Mouse (Mus musculus): ENCODE data around the gene Pdcd1lg2. TPM values are rescaled to one million over a fixed set of nuclear protein-coding genes. Genes with fewer than 3 reads are reported as not detected.
A peak's percentile ranks its signal among the peaks of the same experiment; 100 is the strongest.

The Pdcd1lg2 gene
- polyA plus RNA-seq, 1 experiment from 2014 or later: not detected

- Histone ChIP-seq H3K4me2 (ENCODE audit: low read length) (no peak overlapping the region), H3K9me3 (ENCODE audit: control insufficient read depth, low read length) (no peaks in the 10 kb centered on the region), H3K27me3 (replicated peaks; ENCODE audit: control insufficient read depth, insufficient read depth, low read length) (no peaks in the 10 kb centered on the region), H3K4me1 (replicated peaks; ENCODE audit: control insufficient read depth, insufficient read depth, low read length) (peaks cover under 1% of the 10 kb centered on the region), H3K27ac (ENCODE audit: low read depth) (no peak overlapping the region), H3K36me3 (ENCODE audit: control insufficient read depth, insufficient read depth, low read length) (no peaks in the 10 kb centered on the region), H3K4me3 (ENCODE audit: low read depth, low read length) (no peak overlapping the region), H3K9ac (ENCODE audit: low read length) (no peak overlapping the region)
- DNase-seq (ENCODE audit: low spot score) (no peak), ATAC-seq (replicated peaks; ENCODE audit: low FRiP score, low TSS enrichment, low read depth) (no peak)
- 91% methylated on average over 7 of the region's 7 CpGs for WGBS
These were observed 53.1 kb downstream of the Pdcd1lg2 start for GRCm38 (mm10) chr19:29463645-29464395.

- 69% methylated on average over 9 of the region's 9 CpGs for WGBS
These were observed 56.1 kb downstream of the Pdcd1lg2 start for GRCm38 (mm10) chr19:29466819-29467218.

GRCm38 (mm10) chr19:29468941-29469685 lies 58.4 kb downstream of the Pdcd1lg2 start:
- Histone ChIP-seq H3K4me1 (replicated peaks; ENCODE audit: control insufficient read depth, insufficient read depth, low read length) (peaks cover 18% of the 10 kb centered on the region), H3K27ac (ENCODE audit: low read depth) (no peak overlapping the region), H3K9ac (ENCODE audit: low read length) (no peak overlapping the region), H3K36me3 (ENCODE audit: control insufficient read depth, insufficient read depth, low read length) (no peaks in the 10 kb centered on the region), H3K4me3 (ENCODE audit: low read depth, low read length) (no peak overlapping the region), H3K4me2 (ENCODE audit: low read length) (no peak overlapping the region), H3K27me3 (replicated peaks; ENCODE audit: control insufficient read depth, insufficient read depth, low read length) (no peaks in the 10 kb centered on the region), H3K9me3 (ENCODE audit: control insufficient read depth, low read length) (no peaks in the 10 kb centered on the region)
- DNase-seq (ENCODE audit: low spot score) (no peak), ATAC-seq (replicated peaks; ENCODE audit: low FRiP score, low TSS enrichment, low read depth) (no peak)
- WGBS: 60% methylated on average over 10 of the region's 10 CpGs

More at GRCm38 (mm10) chr19:29466819-29467218, 56.1 kb downstream of the Pdcd1lg2 start:
- no peak overlapping the region for H3K27ac ChIP-seq (ENCODE audit: low read depth)
- peaks cover 18% of the 10 kb centered on the region for H3K4me1 ChIP-seq (replicated peaks; ENCODE audit: control insufficient read depth, insufficient read depth, low read length)
- no peak overlapping the region for H3K4me2 ChIP-seq (ENCODE audit: low read length)
- DNase-seq (ENCODE audit: low spot score): no peak
- no peak for ATAC-seq (replicated peaks; ENCODE audit: low FRiP score, low TSS enrichment, low read depth)
- no peaks in the 10 kb centered on the region for H3K36me3 ChIP-seq (ENCODE audit: control insufficient read depth, insufficient read depth, low read length)
- no peak overlapping the region for H3K4me3 ChIP-seq (ENCODE audit: low read depth, low read length)
- H3K27me3 ChIP-seq (replicated peaks; ENCODE audit: control insufficient read depth, insufficient read depth, low read length): no peaks in the 10 kb centered on the region
- H3K9me3 ChIP-seq (ENCODE audit: control insufficient read depth, low read length): no peaks in the 10 kb centered on the region
- no peak overlapping the region for H3K9ac ChIP-seq (ENCODE audit: low read length)

- WGBS: 86% methylated on average over 2 of the region's 2 CpGs
- DNase-seq (ENCODE audit: low spot score) (peak; percentile 47), ATAC-seq (replicated peaks; ENCODE audit: low FRiP score, low TSS enrichment, low read depth) (no peak)
- H3K36me3 ChIP-seq (ENCODE audit: control insufficient read depth, insufficient read depth, low read length): no peaks in the 10 kb centered on the region
- H3K4me1 ChIP-seq (replicated peaks; ENCODE audit: control insufficient read depth, insufficient read depth, low read length): peaks cover 21% of the 10 kb centered on the region
- H3K9me3 ChIP-seq (ENCODE audit: control insufficient read depth, low read length): no peaks in the 10 kb centered on the region
- H3K27ac ChIP-seq (ENCODE audit: low read depth): no peak overlapping the region
- no peaks in the 10 kb centered on the region for H3K27me3 ChIP-seq (replicated peaks; ENCODE audit: control insufficient read depth, insufficient read depth, low read length)
- no peak overlapping the region for H3K4me2 ChIP-seq (ENCODE audit: low read length)
- H3K4me3 ChIP-seq (ENCODE audit: low read depth, low read length): no peak overlapping the region
- no peak overlapping the region for H3K9ac ChIP-seq (ENCODE audit: low read length)
These were observed 59.1 kb downstream of the Pdcd1lg2 start for GRCm38 (mm10) chr19:29469686-29470254.

- no peak overlapping the region for H3K4me3 ChIP-seq (ENCODE audit: low read depth, low read length)
- no peaks in the 10 kb centered on the region for H3K9me3 ChIP-seq (ENCODE audit: control insufficient read depth, low read length)
- 17% methylated on average over 4 of the region's 4 CpGs for WGBS
- no peaks in the 10 kb centered on the region for H3K36me3 ChIP-seq (ENCODE audit: control insufficient read depth, insufficient read depth, low read length)
- H3K9ac ChIP-seq (ENCODE audit: low read length): no peak overlapping the region
- no peak overlapping the region for H3K4me2 ChIP-seq (ENCODE audit: low read length)
- ATAC-seq (replicated peaks; ENCODE audit: low FRiP score, low TSS enrichment, low read depth) (no peak), DNase-seq (ENCODE audit: low spot score) (no peak)
- H3K4me1 ChIP-seq (replicated peaks; ENCODE audit: control insufficient read depth, insufficient read depth, low read length): peaks cover 23% of the 10 kb centered on the region
- no peaks in the 10 kb centered on the region for H3K27me3 ChIP-seq (replicated peaks; ENCODE audit: control insufficient read depth, insufficient read depth, low read length)
- H3K27ac ChIP-seq (ENCODE audit: low read depth): peak overlapping the region; percentile 64; the same call in 1 of the 2 replicates
These were observed 59.9 kb downstream of the Pdcd1lg2 start for GRCm38 (mm10) chr19:29470652-29471051.

GRCm38 (mm10) chr19:29472424-29472823 lies 61.7 kb downstream of the Pdcd1lg2 start:
- Histone ChIP-seq H3K9ac (ENCODE audit: low read length) (no peak overlapping the region), H3K4me3 (ENCODE audit: low read depth, low read length) (no peak overlapping the region), H3K36me3 (ENCODE audit: control insufficient read depth, insufficient read depth, low read length) (no peaks in the 10 kb centered on the region), H3K27ac (ENCODE audit: low read depth) (peak overlapping the region; percentile 28; the same call in 1 of the 2 replicates), H3K9me3 (ENCODE audit: control insufficient read depth, low read length) (no peaks in the 10 kb centered on the region), H3K4me1 (replicated peaks; ENCODE audit: control insufficient read depth, insufficient read depth, low read length) (peaks cover 23% of the 10 kb centered on the region), H3K27me3 (replicated peaks; ENCODE audit: control insufficient read depth, insufficient read depth, low read length) (no peaks in the 10 kb centered on the region), H3K4me2 (ENCODE audit: low read length) (no peak overlapping the region)
- ATAC-seq (replicated peaks; ENCODE audit: low FRiP score, low TSS enrichment, low read depth) (no peak), DNase-seq (ENCODE audit: low spot score) (no peak)
- WGBS: 66% methylated on average over 8 of the region's 8 CpGs

- no peaks in the 10 kb centered on the region for H3K9me3 ChIP-seq (ENCODE audit: control insufficient read depth, low read length)
- peaks cover 23% of the 10 kb centered on the region for H3K4me1 ChIP-seq (replicated peaks; ENCODE audit: control insufficient read depth, insufficient read depth, low read length)
- no peak for DNase-seq (ENCODE audit: low spot score)
- H3K36me3 ChIP-seq (ENCODE audit: control insufficient read depth, insufficient read depth, low read length): no peaks in the 10 kb centered on the region
- no peak overlapping the region for H3K4me2 ChIP-seq (ENCODE audit: low read length)
- H3K27ac ChIP-seq (ENCODE audit: low read depth): 0 out of 2 replicates have a peak overlapping the region, but pooled peaks have one; percentile 28
- no peak for ATAC-seq (replicated peaks; ENCODE audit: low FRiP score, low TSS enrichment, low read depth)
- no peak overlapping the region for H3K4me3 ChIP-seq (ENCODE audit: low read depth, low read length)
- H3K9ac ChIP-seq (ENCODE audit: low read length): no peak overlapping the region
- no peaks in the 10 kb centered on the region for H3K27me3 ChIP-seq (replicated peaks; ENCODE audit: control insufficient read depth, insufficient read depth, low read length)
- 71% methylated on average over 5 of the region's 5 CpGs for WGBS
These were observed 62.2 kb downstream of the Pdcd1lg2 start for GRCm38 (mm10) chr19:29472946-29473345.

- 28% methylated on average over 2 of the region's 2 CpGs for WGBS
- no peaks in the 10 kb centered on the region for H3K36me3 ChIP-seq (ENCODE audit: control insufficient read depth, insufficient read depth, low read length)
- no peaks in the 10 kb centered on the region for H3K27me3 ChIP-seq (replicated peaks; ENCODE audit: control insufficient read depth, insufficient read depth, low read length)
- no peaks in the 10 kb centered on the region for H3K9me3 ChIP-seq (ENCODE audit: control insufficient read depth, low read length)
- DNase-seq (ENCODE audit: low spot score): no peak
- no peak overlapping the region for H3K9ac ChIP-seq (ENCODE audit: low read length)
- H3K4me1 ChIP-seq (replicated peaks; ENCODE audit: control insufficient read depth, insufficient read depth, low read length): peaks cover 18% of the 10 kb centered on the region; the same call in 1 of the 2 replicates
- H3K27ac ChIP-seq (ENCODE audit: low read depth): peak overlapping the region; percentile 65
- no peak; the same call in 1 of the 2 replicates for ATAC-seq (replicated peaks; ENCODE audit: low FRiP score, low TSS enrichment, low read depth)
- no peak overlapping the region for H3K4me3 ChIP-seq (ENCODE audit: low read depth, low read length)
- no peak overlapping the region for H3K4me2 ChIP-seq (ENCODE audit: low read length)
These were observed 64.1 kb downstream of the Pdcd1lg2 start for GRCm38 (mm10) chr19:29474803-29475202.

All from intestine, embryonic 14.5 days (tissue).